Mouse (Mus musculus): ENCODE results near the gene Sms.

The Sms gene

GRCm38 (mm10) chrX:157491944-157492726 is at the start of gene Sms:
Sms (minus strand) TSS chrX:157492287.
- peak; percentile 56 to 83 for DNase-seq

- no peak for DNase-seq
Measured at GRCm38 (mm10) chrX:157506400-157506799, 14.3 kb upstream of the Sms start.

DNA sequence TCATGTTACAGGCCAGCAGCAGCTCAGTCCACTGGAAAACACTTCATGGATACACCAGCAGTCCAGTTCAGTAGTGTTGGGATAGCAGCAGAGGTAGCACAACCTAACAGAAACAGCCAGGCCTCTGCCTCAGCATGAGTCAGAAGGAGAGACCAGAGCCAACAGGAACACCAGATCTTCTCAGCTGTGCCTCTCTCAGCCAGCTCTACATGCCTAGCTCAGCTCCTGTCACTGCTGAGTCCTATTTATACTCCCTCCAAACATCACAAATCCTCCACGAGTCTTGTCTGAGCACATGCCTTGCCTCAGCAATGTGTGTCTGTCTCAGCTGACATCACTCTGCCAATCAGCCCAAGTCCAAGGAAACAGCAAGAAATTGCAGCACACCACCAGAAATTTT is 12.4 kb upstream of the Sms start:
- no peak for DNase-seq

GRCm38 (mm10) chrX:157501871-157502270 is 9.8 kb upstream of the Sms start:
- DNase-seq = no peak

GRCm38 (mm10) chrX:157500004-157500403 is 7.9 kb upstream of the Sms start:
- DNase-seq = no peak

- DNase-seq = no peak
Measured at GRCm38 (mm10) chrX:157493159-157493558, 1.1 kb upstream of the Sms start.

GRCm38 (mm10) chrX:157491145-157491935 is 747 bp downstream of the Sms start:
- peak; percentile 8 to 41 for DNase-seq

DNA sequence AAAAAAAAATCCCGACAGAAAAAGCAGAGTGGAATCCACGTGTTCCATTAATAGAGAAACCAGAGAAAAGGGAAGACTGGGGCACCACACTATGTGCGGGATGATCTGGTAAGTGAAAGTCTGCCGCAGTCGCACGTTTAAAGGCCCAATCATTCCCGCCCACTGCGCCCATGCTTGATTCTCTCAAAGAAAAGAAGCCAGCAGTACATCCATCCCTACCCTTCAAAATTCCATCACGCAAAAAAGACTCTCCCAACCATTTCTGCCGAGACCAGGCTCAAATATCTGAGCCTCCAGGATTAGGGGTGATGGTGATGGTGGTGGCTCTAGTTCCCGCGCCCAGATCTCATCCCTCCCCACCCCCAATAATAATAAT is 1.3 kb downstream of the Sms start:
- peak in 1 of 2 experiments; percentile 11 for DNase-seq

GRCm38 (mm10) chrX:157489871-157490721 is 2.0 kb downstream of the Sms start:
- DNase-seq = peak in 1 of 2 experiments; percentile 5

DNA sequence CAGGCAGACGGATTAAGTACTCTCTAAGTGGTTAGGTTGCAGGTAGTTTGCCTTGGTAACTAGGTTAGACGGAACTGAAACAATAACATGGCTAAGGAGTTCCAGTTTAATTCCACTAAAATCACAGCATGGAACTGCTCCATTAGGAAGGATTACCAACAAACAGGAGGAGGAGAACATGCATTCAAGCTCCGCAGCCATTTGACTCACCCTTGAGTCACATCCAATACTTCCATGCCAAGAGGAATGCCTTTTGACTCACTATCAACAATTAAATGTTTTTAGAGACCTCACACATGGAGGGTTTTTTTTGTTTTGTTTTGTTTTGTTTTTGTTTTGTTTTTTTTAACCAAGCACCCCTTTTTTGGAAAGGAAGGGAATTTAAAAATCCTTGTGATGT is 3.3 kb downstream of the Sms start:
- DNase-seq = no peak

DNA sequence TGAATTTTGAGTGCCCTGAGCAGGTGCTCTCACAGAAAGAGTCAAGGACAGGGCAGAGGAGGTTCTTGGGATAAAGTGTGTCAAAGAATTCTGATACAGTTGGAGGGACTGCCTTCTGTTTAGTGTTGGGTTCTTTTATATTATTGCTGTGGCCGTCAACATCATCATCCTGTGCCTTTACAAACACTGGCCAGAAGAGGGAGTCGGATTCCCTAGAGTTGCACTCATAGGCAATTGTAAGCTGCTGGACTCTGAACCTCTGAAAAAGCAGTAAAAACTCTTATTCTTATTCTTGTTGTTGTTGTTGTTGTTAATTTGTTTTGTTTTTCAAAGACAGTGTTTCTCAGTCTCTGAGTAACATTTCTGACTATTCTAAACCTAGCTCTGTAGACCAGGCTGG is 5.3 kb downstream of the Sms start:
- DNase-seq = peak; percentile 38 to 50

- DNase-seq = no peak
Measured at GRCm38 (mm10) chrX:157482842-157483241, 9.2 kb downstream of the Sms start.

- DNase-seq = no peak
Measured at GRCm38 (mm10) chrX:157481860-157482259, 10.2 kb downstream of the Sms start.

DNA sequence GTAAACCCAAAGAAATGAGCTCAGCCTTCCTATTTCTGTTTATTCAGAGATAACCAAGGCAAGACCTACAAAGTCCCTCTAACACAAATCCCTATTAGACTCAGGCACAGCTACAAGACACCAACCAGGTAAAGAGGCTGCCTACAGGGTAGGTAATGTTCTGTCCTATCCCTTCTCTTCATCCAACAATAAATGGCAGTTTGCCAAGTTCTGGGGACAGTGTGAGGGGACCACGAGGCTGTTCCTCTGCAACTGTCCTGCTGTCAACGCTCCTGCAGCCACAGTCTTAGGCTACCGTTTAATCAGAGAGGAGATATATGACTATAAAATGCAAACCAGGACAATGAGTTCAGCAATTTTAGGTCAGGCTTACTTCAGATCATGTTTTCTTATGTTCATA is 14.8 kb downstream of the Sms start:
- DNase-seq = no peak

DNA sequence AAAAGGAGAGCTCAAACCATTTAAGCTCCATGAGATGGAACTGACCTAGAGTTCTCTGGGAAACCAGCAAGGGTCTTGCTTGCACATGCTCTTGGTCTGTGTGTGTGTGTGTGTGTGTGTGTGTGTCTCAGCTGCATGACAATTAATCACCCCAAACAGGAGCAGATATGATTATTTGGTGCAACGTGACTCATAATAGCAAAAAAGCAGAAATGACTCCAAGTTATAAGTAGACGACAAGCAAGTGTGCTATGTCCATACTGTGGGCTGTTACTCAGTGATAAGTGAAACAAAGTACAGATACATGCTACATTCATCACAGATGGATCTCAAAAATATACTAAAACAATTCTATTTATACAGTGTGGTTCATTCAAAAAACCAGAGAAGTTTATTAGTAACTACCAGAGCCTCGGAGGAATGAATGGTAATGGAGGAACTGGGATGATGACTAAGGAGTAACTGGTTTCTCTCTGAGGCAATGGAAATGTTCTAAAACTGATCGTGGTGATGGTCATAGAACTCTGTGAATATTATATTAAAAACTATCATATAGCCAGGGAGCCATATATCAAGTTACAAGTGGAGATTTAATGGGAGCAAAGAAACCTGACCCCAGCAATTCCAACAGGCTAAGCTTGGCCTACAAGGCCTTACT is 15.8 kb downstream of the Sms start:
- no peak for DNase-seq

- no peak for DNase-seq
Measured at GRCm38 (mm10) chrX:157471711-157472660, 20.1 kb downstream of the Sms start.

DNA sequence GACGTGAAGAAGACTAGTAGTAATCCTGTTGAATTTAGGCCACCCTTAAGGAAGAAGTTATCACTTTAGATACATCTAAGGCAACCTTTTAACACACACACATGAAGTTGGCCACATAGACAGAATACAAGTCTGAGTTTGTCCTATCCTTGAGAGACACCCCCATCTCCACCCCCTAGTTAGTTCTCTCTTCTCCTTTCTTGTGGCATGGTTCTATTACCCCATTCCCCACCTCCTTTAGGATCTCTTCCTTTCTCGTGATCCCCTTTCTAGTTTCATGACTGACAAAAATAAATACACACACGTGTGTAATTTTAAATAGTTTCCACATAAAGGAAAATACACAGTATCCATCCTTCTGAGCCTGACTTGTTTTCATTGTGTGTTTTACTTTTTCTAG is 23.3 kb downstream of the Sms start:
- no peak for DNase-seq

DNA sequence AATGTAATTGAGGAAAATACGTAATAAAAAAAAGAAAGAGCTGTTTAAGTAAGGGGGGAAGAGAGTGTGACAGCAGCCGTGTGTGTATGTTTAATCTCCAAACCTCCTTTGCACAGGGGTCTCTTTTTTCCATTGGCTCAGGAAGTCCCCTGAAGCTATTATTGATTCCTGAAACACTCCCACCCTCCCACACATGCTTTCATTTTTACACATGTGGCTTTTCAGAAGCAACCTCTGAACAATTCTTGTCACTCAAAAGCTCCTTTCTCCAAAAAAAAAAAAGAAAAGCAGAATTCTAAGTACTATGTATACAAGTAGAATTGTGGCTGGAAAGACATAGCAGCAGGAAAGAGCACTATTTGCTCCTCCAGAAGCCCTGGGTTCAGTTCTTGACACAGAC is 24.0 kb downstream of the Sms start:
- no peak for DNase-seq

DNA sequence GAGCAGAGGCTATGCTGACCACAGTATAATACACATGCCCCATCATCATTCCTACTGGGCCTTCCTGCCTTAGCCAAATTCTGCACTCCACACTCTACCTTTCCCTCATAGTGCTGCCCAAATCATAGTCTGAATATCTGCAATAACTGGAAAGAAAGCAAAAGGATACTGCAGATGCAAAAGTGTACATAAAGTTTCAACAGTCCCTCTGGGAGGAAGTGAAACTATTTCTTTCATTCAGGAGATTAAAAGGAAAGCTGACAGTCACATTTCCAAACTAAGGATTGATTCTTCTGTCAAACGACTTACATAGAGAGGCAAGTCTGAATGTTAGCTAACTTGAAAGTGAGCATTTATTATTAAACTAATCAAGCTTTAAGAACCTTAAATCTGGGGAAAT is 26.1 kb downstream of the Sms start:
- DNase-seq = no peak

DNA sequence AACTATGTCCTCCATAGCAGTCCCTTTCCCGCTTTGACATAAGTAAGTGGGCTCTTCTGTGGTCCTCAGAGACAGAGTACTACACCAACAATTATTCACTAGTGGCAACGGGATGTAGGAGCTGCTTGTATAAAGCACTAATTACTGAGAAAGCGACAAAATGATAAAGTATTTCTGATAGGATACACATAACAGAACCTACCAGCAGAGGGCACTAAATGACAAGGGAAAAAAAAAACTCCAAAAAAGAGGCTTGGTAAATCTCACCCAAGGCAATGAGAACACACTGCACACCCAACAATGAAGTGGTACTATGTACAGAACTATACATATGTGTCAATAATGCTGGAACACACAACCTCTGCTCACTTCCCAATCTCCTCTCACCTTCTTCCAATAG is 29.4 kb downstream of the Sms start:
- peak in 1 of 2 experiments; percentile 7 for DNase-seq

DNA sequence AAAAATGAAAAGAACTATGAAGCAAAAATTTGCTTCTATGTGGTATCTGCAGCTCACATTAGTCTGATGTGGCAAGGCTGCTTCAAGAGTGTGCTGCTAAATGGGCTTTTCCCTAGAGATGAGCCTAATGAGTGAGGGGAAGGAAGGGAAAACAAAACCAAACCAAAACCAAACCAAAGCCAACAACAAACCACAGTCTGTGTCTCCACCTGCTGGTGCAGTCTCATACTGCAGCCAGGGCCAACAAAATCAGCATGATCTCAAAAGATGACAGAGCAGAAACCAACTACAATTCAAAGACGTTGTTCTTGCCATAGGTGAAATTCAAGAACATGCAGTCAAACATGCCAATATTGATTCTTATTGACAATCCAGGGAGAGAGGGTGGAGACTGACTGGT is 37.7 kb downstream of the Sms start:
- DNase-seq = peak; percentile 23 to 72

DNA sequence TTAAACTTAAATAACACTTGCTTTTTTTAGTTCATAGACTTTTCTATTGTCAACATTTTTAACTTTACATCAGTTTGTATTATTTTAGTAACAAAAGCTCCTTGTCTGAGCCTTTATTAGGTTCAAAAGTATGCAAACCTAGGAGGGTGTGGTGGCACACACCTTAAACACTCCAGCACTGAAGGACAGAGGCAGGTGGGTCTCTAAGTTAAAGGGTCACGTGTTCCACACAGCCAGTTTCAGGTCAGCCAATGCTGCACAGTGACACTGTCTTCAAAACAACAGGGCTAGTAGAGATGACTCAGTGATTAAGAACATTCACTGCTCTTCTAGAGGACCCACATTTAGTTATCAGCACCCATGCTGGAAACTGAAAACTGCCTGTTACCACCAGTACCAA is 43.1 kb downstream of the Sms start:
- DNase-seq = no peak

Data from kidney, postnatal 36 days (tissue).